Mouse (Mus musculus) adrenal gland, postnatal 36 days (tissue): Measurements from ENCODE around the gene Cdhr1. TPM values are rescaled to one million over a fixed set of nuclear protein-coding genes. Genes with fewer than 3 reads are reported as not detected.

Experiments
- DNase-seq, 2 experiments: peaks; one replicate each; pipeline ENCODE4 v3.0.0; 2021; ENCODE audit warnings: mixed read lengths in 1 of 2
- total RNA-seq, 2 experiments: library from RNA; stranded (reverse); gene quantifications; 2 replicates each; pipeline ENCODE4 v1.2.3; 2021

Gene Cdhr1
- total RNA-seq, 2 experiments from 2014 or later: 0.16 to 0.17 TPM

DNA sequence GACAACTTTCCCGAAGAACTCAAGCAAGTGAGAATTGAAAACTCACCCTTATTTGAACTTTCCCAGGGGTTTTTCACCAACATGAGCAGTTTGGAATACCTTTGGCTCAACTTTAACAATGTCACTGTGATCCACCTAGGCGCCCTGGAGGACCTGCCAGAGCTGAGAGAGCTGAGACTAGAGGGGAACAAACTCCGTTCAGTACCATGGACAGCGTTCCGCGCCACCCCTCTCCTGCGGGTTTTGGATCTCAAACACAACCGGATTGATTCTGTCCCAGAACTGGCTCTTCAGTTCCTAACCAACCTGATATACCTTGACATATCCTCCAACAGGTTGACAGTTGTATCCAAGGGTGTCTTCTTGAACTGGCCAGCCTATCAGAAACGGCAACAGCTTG lies 29.6 kb downstream of the Cdhr1 start:
- peak; percentile 71 to 78 for DNase-seq

DNA sequence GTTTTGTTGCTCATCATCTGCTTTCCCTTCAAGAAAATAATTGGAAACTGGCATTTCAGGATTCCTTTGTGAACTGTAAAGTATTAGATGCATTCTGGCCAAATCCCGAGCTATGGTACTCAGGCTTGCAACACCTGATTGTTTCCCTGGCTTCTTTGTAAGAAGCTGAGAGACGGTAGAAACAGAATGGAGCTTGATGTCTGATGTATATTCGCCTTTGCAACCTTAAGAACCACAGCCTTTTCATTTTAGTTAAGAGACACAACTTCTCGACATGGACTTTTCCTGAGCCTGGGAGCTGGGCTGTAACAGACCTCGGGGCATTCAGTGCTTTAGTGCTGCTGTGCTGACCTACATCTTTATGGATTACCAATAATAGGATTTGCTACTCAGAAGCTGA lies 30.5 kb downstream of the Cdhr1 start, which contains the start of gene Lrit2:
TSS of gene Lrit2 (plus strand) at position 301 of the 400 bp plus-strand sequence.
- no peak for DNase-seq

DNA sequence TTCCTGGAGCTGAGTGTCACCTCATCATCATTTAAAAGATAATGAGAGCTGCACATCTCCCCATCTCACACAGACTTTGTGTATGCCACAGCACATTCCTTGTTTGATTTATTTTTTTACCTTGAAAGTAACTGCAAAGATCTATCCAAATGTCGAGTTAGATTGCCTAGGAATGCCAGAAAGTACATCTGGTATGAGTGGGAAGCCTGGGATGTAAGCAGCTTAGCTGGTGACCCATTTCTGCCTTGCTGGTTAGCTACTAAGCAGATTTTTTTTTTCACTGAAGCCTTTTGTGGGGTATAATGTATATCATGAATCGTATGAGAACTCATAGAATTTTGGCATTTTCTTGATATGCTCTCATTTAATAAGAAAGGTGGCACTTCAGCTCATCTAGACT lies 31.5 kb downstream of the Cdhr1 start:
- DNase-seq: no peak

DNA sequence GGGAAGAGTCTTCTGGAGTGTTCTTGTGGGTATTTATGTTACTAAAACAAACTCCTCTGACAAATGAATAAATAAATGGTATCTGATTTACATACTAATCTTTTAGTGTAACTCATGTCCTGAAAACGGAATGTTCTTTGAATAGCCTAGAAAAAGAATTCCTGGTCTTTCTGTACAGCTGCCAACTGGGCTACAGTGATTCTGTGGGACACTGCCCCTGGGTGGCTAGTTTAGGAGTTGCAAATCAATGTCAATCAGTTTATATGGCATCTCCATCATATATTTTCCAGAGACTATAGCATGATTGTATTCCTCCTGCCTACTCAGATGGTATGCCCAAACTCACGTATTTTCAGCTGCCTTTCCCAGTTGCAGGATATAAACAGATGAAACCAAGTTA lies 33.3 kb downstream of the Cdhr1 start:
- DNase-seq: no peak

DNA sequence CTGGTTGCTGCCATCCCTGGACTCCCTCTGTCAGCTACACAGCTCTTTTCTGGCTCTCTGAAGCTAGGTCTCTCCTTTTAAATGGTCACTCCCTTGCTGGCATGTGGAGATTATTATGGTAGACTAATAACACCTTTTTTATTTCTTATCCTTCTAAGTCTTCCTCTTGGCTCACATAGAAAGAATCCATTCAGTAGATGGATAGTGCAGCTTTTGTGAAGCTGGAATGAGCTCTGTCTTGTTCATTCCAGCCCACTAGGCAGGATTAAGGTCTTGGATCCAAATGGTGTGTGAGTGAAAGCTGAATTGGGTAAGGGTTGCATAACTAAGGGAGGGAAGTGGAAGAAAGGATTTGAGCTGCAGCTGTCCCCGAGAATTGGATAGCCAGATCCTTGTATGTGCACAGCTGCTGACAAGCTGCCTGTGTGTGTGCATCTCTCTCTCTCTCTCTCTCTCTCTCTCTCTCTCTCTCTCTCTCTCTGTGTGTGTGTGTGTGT lies 49.2 kb downstream of the Cdhr1 start, which contains the start of gene Rgr:
TSS of gene Rgr (minus strand) at position 51 of the 497 bp plus-strand sequence.
- no peak for DNase-seq

DNA sequence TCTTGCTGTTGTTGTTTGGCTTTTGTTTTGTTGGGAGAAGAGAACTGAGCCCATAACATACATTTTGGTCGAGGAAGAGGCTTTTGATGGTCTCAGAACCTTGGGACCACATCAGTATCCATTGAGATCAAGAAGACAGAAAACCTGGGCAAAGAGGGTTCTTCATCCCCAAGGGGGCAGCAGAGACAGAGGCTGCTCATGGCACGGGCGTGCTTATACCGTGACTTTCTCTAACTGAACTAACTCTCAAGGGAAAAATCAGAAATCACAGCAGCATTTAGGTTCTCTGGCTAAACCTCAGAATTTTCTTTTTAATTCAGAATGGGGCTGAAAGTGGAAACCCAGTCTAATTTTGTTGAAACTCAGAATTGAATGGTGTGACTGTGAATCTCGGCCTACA lies 63.7 kb downstream of the Cdhr1 start:
- no peak for DNase-seq

DNA sequence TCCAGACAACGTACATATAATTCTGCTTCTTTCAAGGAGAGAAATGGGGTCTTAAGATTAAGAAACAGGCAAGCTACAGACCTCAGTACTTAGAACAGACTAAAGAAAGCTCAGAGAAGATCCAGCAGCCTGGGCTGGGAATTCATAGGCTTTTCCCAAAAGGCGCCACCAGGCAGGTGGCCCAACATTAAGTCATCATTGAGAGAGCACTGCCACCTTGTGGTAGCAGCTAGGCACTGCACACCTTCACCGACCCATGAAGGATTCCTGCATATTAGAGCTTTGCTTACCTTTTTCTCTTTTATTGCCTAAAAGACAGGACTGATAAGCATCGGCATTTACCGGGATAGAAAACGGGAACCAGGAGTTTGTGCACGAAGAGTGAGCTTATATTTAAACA lies 64.9 kb downstream of the Cdhr1 start:
- peak; percentile 72 to 78 for DNase-seq

DNA sequence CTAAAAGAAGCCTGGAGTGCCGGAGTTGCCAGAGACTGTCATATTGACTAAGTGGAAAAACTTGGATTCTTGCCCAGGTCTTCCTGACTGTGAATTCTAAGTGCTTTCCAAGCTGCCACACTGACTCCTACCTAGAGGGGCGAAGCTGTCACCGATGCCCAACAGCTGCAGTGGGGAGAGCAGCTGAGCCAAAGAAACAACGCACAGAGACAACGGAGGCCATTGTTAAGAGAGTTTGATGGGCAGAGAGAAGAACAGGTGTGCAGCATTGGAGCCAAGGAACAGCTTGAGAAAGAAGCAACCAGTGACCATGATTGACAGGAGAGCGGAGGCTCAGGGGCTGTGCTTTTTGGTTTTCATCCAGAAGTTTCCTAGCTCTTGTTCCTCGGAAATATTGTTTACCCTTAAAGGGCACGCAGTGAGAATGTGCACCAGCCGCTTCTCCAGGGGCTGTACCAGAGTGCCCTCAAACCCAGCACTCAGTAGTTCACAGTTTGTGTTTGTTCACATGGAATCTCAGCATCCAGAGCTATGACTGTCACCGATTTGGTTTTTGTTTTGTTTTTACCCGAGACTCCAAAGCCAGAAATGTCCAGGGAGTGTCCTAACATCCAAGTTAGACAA lies 65.6 kb downstream of the Cdhr1 start:
- no peak for DNase-seq

DNA sequence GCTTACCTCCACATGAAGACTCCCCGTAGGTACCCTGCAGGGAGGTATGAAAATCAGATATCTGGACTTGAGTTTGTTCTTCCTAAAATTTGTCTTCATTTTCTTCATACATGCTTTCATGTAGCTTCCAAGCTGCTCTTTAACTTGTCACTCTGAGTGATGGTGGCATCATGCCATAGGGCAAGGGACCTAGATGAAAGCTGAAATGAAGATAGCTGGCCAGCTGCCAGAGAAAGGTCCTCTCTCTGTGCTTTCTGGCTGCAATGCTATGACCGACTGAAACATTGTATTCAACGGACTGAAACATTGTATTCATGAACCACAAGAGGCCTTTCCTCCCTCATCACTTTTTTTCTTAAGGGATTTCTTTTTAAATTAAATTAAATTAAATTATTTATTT lies 69.6 kb downstream of the Cdhr1 start:
- DNase-seq: peak in 1 of 2 experiments; percentile 6

DNA sequence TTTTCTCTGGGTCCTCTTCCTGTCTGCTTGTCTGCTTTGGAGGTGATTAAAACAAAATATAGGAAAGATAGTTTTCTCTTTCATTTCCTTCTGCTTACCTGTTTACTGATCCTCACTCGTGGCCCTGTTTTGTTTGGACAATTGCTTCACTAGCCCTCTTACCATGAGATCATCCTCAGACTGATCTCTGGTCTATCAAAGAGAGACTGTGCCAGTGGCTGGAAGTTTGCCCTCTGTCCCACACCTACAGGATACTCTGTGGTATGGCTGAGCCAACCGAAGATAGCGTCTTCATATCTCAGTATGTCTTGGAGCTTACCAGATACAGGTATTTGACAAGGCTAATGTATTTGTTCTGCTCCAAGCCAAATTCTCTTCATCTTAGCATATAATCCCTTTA lies 70.2 kb downstream of the Cdhr1 start:
- DNase-seq: no peak

Other genes starting within 250 kb of the Cdhr1 start
- gene Ccser2, start 129.6 kb downstream of the Cdhr1 start, total RNA-seq: 10 to 100 TPM; 32.2 to 40.0 TPM
- gene Rgr, start 49.4 kb downstream of the Cdhr1 start, total RNA-seq: not detected
- gene Lrit1, start 43.5 kb downstream of the Cdhr1 start, total RNA-seq: not detected
- gene Lrit2, start 30.4 kb downstream of the Cdhr1 start, total RNA-seq: not detected
- 1 to 10 TPM in 1 of 2 experiments, under 1 TPM in 1; 0.86 to 1.3 TPM for gene 2610528A11Rik, start 15.7 kb upstream of the Cdhr1 start, total RNA-seq
- gene Ghitm, start 36.9 kb upstream of the Cdhr1 start, total RNA-seq: 100 to 1,000 TPM; 675 to 807 TPM